Mouse (Mus musculus) MEL (cell line): ENCODE data around the gene Slc10a4. TPM values are rescaled to one million over a fixed set of nuclear protein-coding genes. Genes with fewer than 3 reads are reported as not detected.

Source experiments
- DNase-seq: peaks from one replicate; pipeline ENCODE4 v3.0.0; 2011; ENCODE audit warnings: low read depth, low spot score
- H3K27ac ChIP-seq: 2 replicates; pipeline ENCODE4 v1.5.1; 2012; ENCODE audit warnings: low read depth, mild to moderate bottlenecking, control low read depth, low read length, moderate library complexity; ENCODE audit not compliant: control insufficient read depth
- H3K27me3 ChIP-seq, 2 experiments: fragments of 150-350 bp in 1 of 2; sonication (generic) in 1 of 2; 2 replicates each; pipeline ENCODE4 v1.6.1; 2012; ENCODE audit warnings: low read length in 2 of 2, mild to moderate bottlenecking in 2 of 2, improper control_type of control experiment in 1 of 2, moderate library complexity in 1 of 2; ENCODE audit not compliant: insufficient read depth in 2 of 2, control insufficient read depth in 1 of 2
- H3K36me3 ChIP-seq, 2 experiments: 2 replicates each; pipeline ENCODE4 v1.6.1; 2012 to 2014; ENCODE audit warnings: low read length in 2 of 2, improper control_type of control experiment in 1 of 2, inconsistent platforms in 1 of 2, mild to moderate bottlenecking in 1 of 2; ENCODE audit not compliant: insufficient read depth in 2 of 2, control insufficient read depth in 1 of 2
- H3K4me1 ChIP-seq, 2 experiments: fragments of 150-350 bp in 1 of 2; sonication (generic) in 1 of 2; 2 replicates each; pipeline ENCODE4 v1.6.1; 2012; ENCODE audit warnings: low read length in 2 of 2, improper control_type of control experiment in 1 of 2, mild to moderate bottlenecking in 1 of 2; ENCODE audit not compliant: insufficient read depth in 2 of 2, control insufficient read depth in 1 of 2
- H3K4me3 ChIP-seq, 2 experiments: fragments of 150-350 bp in 1 of 2; sonication (generic) in 1 of 2; 2 replicates each; pipeline ENCODE4 v1.5.1; 2012; ENCODE audit warnings: low read depth in 2 of 2, low read length in 2 of 2, mild to moderate bottlenecking in 2 of 2, moderate library complexity in 2 of 2, control low read depth in 1 of 2, improper control_type of control experiment in 1 of 2; ENCODE audit not compliant: control insufficient read depth in 1 of 2, insufficient read depth in 1 of 2
- H3K79me2 ChIP-seq: 2 replicates; pipeline ENCODE4 v1.6.1; 2012; ENCODE audit warnings: mild to moderate bottlenecking, low read length, moderate library complexity; ENCODE audit not compliant: control insufficient read depth, poor library complexity, insufficient read depth
- H3K9ac ChIP-seq: 2 replicates; pipeline ENCODE4 v1.6.1; 2012; ENCODE audit warnings: low read depth, mild to moderate bottlenecking, control low read depth, low read length, moderate library complexity; ENCODE audit not compliant: control insufficient read depth, poor library complexity, severe bottlenecking
- H3K9me3 ChIP-seq: fragments of 150-350 bp; sonication (generic); replicated peaks from 2 replicates; pipeline ENCODE4 v1.6.1; 2012; ENCODE audit warnings: mild to moderate bottlenecking, low read length, improper control_type of control experiment, moderate library complexity; ENCODE audit not compliant: insufficient read depth
- CHD1 ChIP-seq: IDR thresholded peaks from 2 replicates; pipeline ENCODE4 v1.6.1; 2012; ENCODE audit warnings: low read depth, mild to moderate bottlenecking, inconsistent platforms, low read length, improper control_type of control experiment
- CHD2 ChIP-seq: IDR thresholded peaks from 2 replicates; pipeline ENCODE4 v1.6.1; 2011; ENCODE audit warnings: low read length, improper control_type of control experiment
- E2F4 ChIP-seq: IDR thresholded peaks from 2 replicates; pipeline ENCODE4 v1.6.1; 2011; ENCODE audit warnings: low read depth, low read length, improper control_type of control experiment, borderline replicate concordance
- ELF1 ChIP-seq: IDR thresholded peaks from 2 replicates; pipeline ENCODE4 v1.6.1; 2014; ENCODE audit warnings: low read depth, mild to moderate bottlenecking, inconsistent platforms, low read length, improper control_type of control experiment, moderate library complexity
- EP300 ChIP-seq, 2 experiments: IDR thresholded peaks; 2 replicates each; pipeline ENCODE4 v1.6.1; 2011; ENCODE audit warnings: improper control_type of control experiment in 2 of 2, low read length in 2 of 2, low read depth in 1 of 2, mild to moderate bottlenecking in 1 of 2
- HCFC1 ChIP-seq: IDR thresholded peaks from 2 replicates; pipeline ENCODE4 v1.6.1; 2012; ENCODE audit warnings: low read depth, mild to moderate bottlenecking, inconsistent platforms, low read length, improper control_type of control experiment, moderate library complexity
- JUND ChIP-seq: IDR thresholded peaks from 2 replicates; pipeline ENCODE4 v1.6.1; 2011; ENCODE audit warnings: low read depth, mild to moderate bottlenecking, improper control_type of control experiment, low read length
- KAT2A ChIP-seq: conservative IDR thresholded peaks from 2 replicates; pipeline ENCODE4 v1.6.1; 2012; ENCODE audit warnings: low read depth, low read length, improper control_type of control experiment, inconsistent platforms
- MAX ChIP-seq: IDR thresholded peaks from 2 replicates; pipeline ENCODE4 v1.6.1; 2011; ENCODE audit warnings: low read length, improper control_type of control experiment
- MAZ ChIP-seq: IDR thresholded peaks from 2 replicates; pipeline ENCODE4 v1.6.1; 2012; ENCODE audit warnings: low read depth, mild to moderate bottlenecking, inconsistent platforms, low read length, improper control_type of control experiment
- MEF2A ChIP-seq: IDR thresholded peaks from 2 replicates; pipeline ENCODE4 v1.6.1; 2014; ENCODE audit warnings: low read depth, mild to moderate bottlenecking, inconsistent platforms, low read length, improper control_type of control experiment; ENCODE audit not compliant: poor library complexity, insufficient replicate concordance, severe bottlenecking; ENCODE audit errors: extremely low read depth
- MXI1 ChIP-seq: IDR thresholded peaks from 2 replicates; pipeline ENCODE4 v1.6.1; 2011; ENCODE audit warnings: mild to moderate bottlenecking, low read depth, low read length, improper control_type of control experiment
- MYB ChIP-seq: IDR thresholded peaks from 2 replicates; pipeline ENCODE4 v1.6.1; 2011; ENCODE audit warnings: mild to moderate bottlenecking, low read depth, low read length, improper control_type of control experiment
- NELFE ChIP-seq: IDR thresholded peaks from 2 replicates; pipeline ENCODE4 v1.6.1; 2011; ENCODE audit warnings: low read depth, low read length, improper control_type of control experiment
- NRF1 ChIP-seq: IDR thresholded peaks from 2 replicates; pipeline ENCODE4 v1.6.1; 2014; ENCODE audit warnings: low read depth, mild to moderate bottlenecking, inconsistent platforms, low read length, improper control_type of control experiment, moderate library complexity; ENCODE audit not compliant: poor library complexity, insufficient read depth, severe bottlenecking
- POLR2AphosphoS2 ChIP-seq: IDR thresholded peaks from 2 replicates; pipeline ENCODE4 v1.6.1; 2011; ENCODE audit warnings: low read length, improper control_type of control experiment
- POLR2AphosphoS5 ChIP-seq: IDR thresholded peaks from 2 replicates; pipeline ENCODE4 v1.6.1; 2012; ENCODE audit warnings: low read depth, borderline replicate concordance, mild to moderate bottlenecking, inconsistent platforms, low read length, moderate library complexity, mixed read lengths
- SIN3A ChIP-seq: IDR thresholded peaks from 2 replicates; pipeline ENCODE4 v1.6.1; 2012; ENCODE audit warnings: low read length, improper control_type of control experiment, inconsistent platforms
- TAL1 ChIP-seq: IDR thresholded peaks from 2 replicates; pipeline ENCODE4 v1.6.1; 2012; ENCODE audit warnings: mild to moderate bottlenecking, inconsistent platforms, low read length, moderate library complexity, mixed read lengths
- TBP ChIP-seq: IDR thresholded peaks from 2 replicates; pipeline ENCODE4 v1.8.0; 2011; ENCODE audit warnings: low read depth, low read length, improper control_type of control experiment
- TCF12 ChIP-seq: IDR thresholded peaks from 2 replicates; pipeline ENCODE4 v1.6.1; 2014; ENCODE audit warnings: low read depth, mild to moderate bottlenecking, inconsistent platforms, low read length, improper control_type of control experiment, moderate library complexity
- UBTF ChIP-seq: IDR thresholded peaks from 2 replicates; pipeline ENCODE4 v1.6.1; 2012; ENCODE audit warnings: low read depth, mild to moderate bottlenecking, inconsistent platforms, low read length, improper control_type of control experiment, moderate library complexity, borderline replicate concordance; ENCODE audit not compliant: insufficient read depth
- USF1 ChIP-seq: IDR thresholded peaks from 2 replicates; pipeline ENCODE4 v1.6.1; 2014; ENCODE audit warnings: low read depth, mild to moderate bottlenecking, inconsistent platforms, low read length, improper control_type of control experiment, moderate library complexity
- USF2 ChIP-seq, 2 experiments: IDR thresholded peaks; 2 replicates each; pipeline ENCODE4 v1.6.1; 2011 to 2012; ENCODE audit warnings: improper control_type of control experiment in 2 of 2, low read length in 2 of 2, borderline replicate concordance in 1 of 2, inconsistent platforms in 1 of 2, low read depth in 1 of 2, mild to moderate bottlenecking in 1 of 2; ENCODE audit not compliant: insufficient read depth in 1 of 2
- ZC3H11A ChIP-seq: IDR thresholded peaks from 2 replicates; pipeline ENCODE4 v1.6.1; 2012; ENCODE audit warnings: low read depth, mild to moderate bottlenecking, inconsistent platforms, low read length, improper control_type of control experiment
- ZKSCAN1 ChIP-seq: IDR thresholded peaks from 2 replicates; pipeline ENCODE4 v1.6.1; 2012; ENCODE audit warnings: low read depth, mild to moderate bottlenecking, inconsistent platforms, low read length, improper control_type of control experiment, moderate library complexity
- polyA plus RNA-seq, 2 experiments: library from polyadenylated mRNA; stranded (reverse) in 1 of 2; unstranded in 1 of 2; fragments of >175 nt in 1 of 2; fragments of >200 nt in 1 of 2; gene quantifications; 2 replicates each; pipeline versions ENCODE4 v1.2.1 to v1.2.4; 2012; ENCODE audit warnings: low replicate concordance in 2 of 2, low read depth in 1 of 2; ENCODE audit not compliant: insufficient read length in 2 of 2, insufficient read depth in 1 of 2, missing spikeins in 1 of 2
- total RNA-seq: library from RNA; depleted of rRNA; stranded (reverse); fragments of 300-350 nt; gene quantifications from 2 replicates; pipeline ENCODE4 v1.2.3, GENCODE M21; 2012; rRNA removed

The Slc10a4 gene
- total RNA-seq (not detected in 2 replicates), polyA plus RNA-seq (not detected)

- no peak within 1 kb of the TSS for H3K4me3 ChIP-seq
- no peak for DNase-seq
- no peak within 1 kb of the TSS for H3K27ac ChIP-seq
- H3K9ac ChIP-seq = no peak within 1 kb of the TSS
- no peaks in the 10 kb centered on the region for H3K4me1 ChIP-seq
- no peaks in the 10 kb centered on the region for H3K79me2 ChIP-seq
- H3K36me3 ChIP-seq = no peaks in the 10 kb centered on the region
- TF ChIP-seq NRF1 = no peak
- TF ChIP-seq KAT2A = no peak
- TF ChIP-seq SIN3A = no peak
- TF ChIP-seq MEF2A = no peak
- no peak for TF ChIP-seq TCF12
- no peak for TF ChIP-seq POLR2AphosphoS2
- TF ChIP-seq MAX = no peak
- TF ChIP-seq JUND = no peak
- TF ChIP-seq ELF1 = no peak
- no peak for TF ChIP-seq E2F4
- TF ChIP-seq HCFC1 = no peak
- TF ChIP-seq TBP = no peak
- no peak for TF ChIP-seq MXI1
- TF ChIP-seq CHD2 = no peak
- TF ChIP-seq ZKSCAN1 = no peak
- TF ChIP-seq USF2 (IDR thresholded peaks at IDR 0.05; ENCODE audit: borderline replicate concordance in 1 of 2, insufficient read depth in 1 of 2, low read depth in 1 of 2, low read length in 2 of 2) = no peak
- TF ChIP-seq, all 39 proteins: peak for 0
- no peaks in the 10 kb centered on the region for H3K9me3 ChIP-seq
- no peaks in the 10 kb centered on the region for H3K27me3 ChIP-seq
Measured at GRCm38 (mm10) chr5:73006784-73007581, at the start of gene Slc10a4. Gene Slc10a4, plus strand, starts transcription at chr5:73006883.

GRCm38 (mm10) chr5:72957281-72957680 is 49.4 kb upstream of the Slc10a4 start:
- no peak overlapping the region for H3K27ac ChIP-seq
- no peaks in the 10 kb centered on the region for H3K27me3 ChIP-seq
- TF ChIP-seq UBTF (no peak), MAZ (no peak), ELF1 (no peak), CHD1 (no peak), MEF2A (no peak), TAL1 (no peak), EP300 (IDR thresholded peaks at IDR 0.05; ENCODE audit: low read depth in 1 of 2, low read length in 2 of 2) (no peak), USF1 (no peak), USF2 (IDR thresholded peaks at IDR 0.05; ENCODE audit: borderline replicate concordance in 1 of 2, insufficient read depth in 1 of 2, low read depth in 1 of 2, low read length in 2 of 2) (no peak), TCF12 (no peak), CHD2 (no peak), JUND (no peak), MYB (no peak), NELFE (no peak), POLR2AphosphoS5 (no peak), ZC3H11A (no peak), TBP (no peak), SIN3A (no peak)
- no peak for DNase-seq
- H3K9ac ChIP-seq = no peak overlapping the region
- H3K4me3 ChIP-seq = no peak overlapping the region
- no peaks in the 10 kb centered on the region for H3K9me3 ChIP-seq
- no peaks in the 10 kb centered on the region for H3K79me2 ChIP-seq
- H3K4me1 ChIP-seq = no peaks in the 10 kb centered on the region
- H3K36me3 ChIP-seq = peaks cover 0 to 4% of the 10 kb centered on the region in 2 experiments; a peak in 2 of 4 replicates
